Mouse (Mus musculus) hindbrain, embryonic 13.5 days (tissue): ENCODE results near the gene Ift122. TPM values are rescaled to one million over a fixed set of nuclear protein-coding genes. Genes with fewer than 3 reads are reported as not detected.
"Not testable (repeated sequence)": the region's sequence is repeated elsewhere in the genome, so short reads cannot be mapped to it uniquely, and the experiment has no call there.

ENCODE experiments used
- ATAC-seq: fragments of 200-750 bp; cut with Nextera tagmentation; 2 replicates; pipeline ENCODE4 v1.8.0; 2017; ENCODE audit warnings: moderate TSS enrichment; ENCODE audit not compliant: low FRiP score
- H3K27ac ChIP-seq: fragments of 300-500 bp; sonication (generic); 2 replicates; pipeline ENCODE4 v1.5.1; 2015; ENCODE audit warnings: inconsistent platforms, mild to moderate bottlenecking, moderate library complexity
- H3K27me3 ChIP-seq: fragments of 300-500 bp; sonication (generic); 2 replicates; pipeline ENCODE4 v1.6.1; 2015; ENCODE audit warnings: mild to moderate bottlenecking, inconsistent platforms
- H3K36me3 ChIP-seq: fragments of 300-500 bp; sonication (generic); 2 replicates; pipeline ENCODE4 v1.6.1; 2015; ENCODE audit warnings: mild to moderate bottlenecking, inconsistent platforms
- H3K4me1 ChIP-seq: fragments of 300-500 bp; sonication (generic); replicated peaks from 2 replicates; pipeline ENCODE4 v1.6.1; 2015; ENCODE audit warnings: inconsistent platforms
- H3K4me2 ChIP-seq: fragments of 300-500 bp; sonication (generic); 2 replicates; pipeline ENCODE4 v1.6.1; 2015; ENCODE audit warnings: inconsistent platforms, mild to moderate bottlenecking, moderate library complexity
- H3K4me3 ChIP-seq: fragments of 300-500 bp; sonication (generic); 2 replicates; pipeline ENCODE4 v1.5.1; 2015; ENCODE audit warnings: mild to moderate bottlenecking, inconsistent platforms
- H3K9ac ChIP-seq: fragments of 300-500 bp; sonication (generic); 2 replicates; pipeline ENCODE4 v1.6.1; 2015; ENCODE audit warnings: mild to moderate bottlenecking, inconsistent platforms
- H3K9me3 ChIP-seq: fragments of 300-500 bp; sonication (generic); 2 replicates; pipeline ENCODE4 v1.6.1; 2016; ENCODE audit warnings: inconsistent platforms
- WGBS: fragments of 180-500 bp; shearing (Covaris S2); methylation state at CpG from one replicate; pipeline ENCODE4 v1.1.7; 2015; 5-methylcytosine and 5-hydroxymethylcytosine counted together
- polyA plus RNA-seq: library from polyadenylated mRNA; unstranded; fragments of >200 nt; fragmentation: Nextera tagmentation; extraction: Ambion mirVana; gene quantifications from 2 replicates; pipeline ENCODE4 v1.2.1, GENCODE M21; 2015

Ift122 gene
- polyA plus RNA-seq, 1 experiment from 2014 or later, result 27.7 TPM

- peak overlapping the region; percentile 83 for H3K27ac ChIP-seq
- peaks cover 17% of the 10 kb centered on the region for H3K36me3 ChIP-seq
- peak overlapping the region; percentile 75 for H3K9ac ChIP-seq
- peaks cover 24% of the 10 kb centered on the region for H3K4me1 ChIP-seq
- peak overlapping the region; percentile 83 for H3K4me2 ChIP-seq
- peak overlapping the region; percentile 57 for H3K4me3 ChIP-seq
- H3K27me3 ChIP-seq, result no peaks in the 10 kb centered on the region
- H3K9me3 ChIP-seq, result no peaks in the 10 kb centered on the region
- 4% methylated on average over 20 of the region's 20 CpGs for WGBS
- ATAC-seq, result no peak
Observed at GRCm38 (mm10) chr6:115852446-115853090, 702 bp upstream of the Ift122 start.

- WGBS, result 47% methylated on average over 7 of the region's 7 CpGs
- Histone ChIP-seq H3K9ac (peak overlapping the region; percentile 68), H3K27ac (peak overlapping the region; percentile 86), H3K4me2 (peak overlapping the region; percentile 60), H3K9me3 (no peaks in the 10 kb centered on the region), H3K36me3 (peaks cover 8% of the 10 kb centered on the region; the same call in 1 of the 2 replicates), H3K4me1 (peaks cover 25% of the 10 kb centered on the region), H3K27me3 (no peaks in the 10 kb centered on the region), H3K4me3 (peak overlapping the region; percentile 57)
- no peak for ATAC-seq
Observed at GRCm38 (mm10) chr6:115853985-115854384, 715 bp downstream of the Ift122 start.

- Histone ChIP-seq H3K9ac (no peak overlapping the region), H3K9me3 (no peaks in the 10 kb centered on the region), H3K27me3 (no peaks in the 10 kb centered on the region), H3K4me1 (peaks cover 29% of the 10 kb centered on the region), H3K4me3 (no peak overlapping the region), H3K27ac (no peak overlapping the region), H3K36me3 (peaks cover 4% of the 10 kb centered on the region; the same call in 1 of the 2 replicates), H3K4me2 (no peak overlapping the region)
- ATAC-seq, result no peak
- WGBS, result 73% methylated on average over 2 of the region's 2 CpGs
Observed at GRCm38 (mm10) chr6:115854432-115854831, 1.2 kb downstream of the Ift122 start.

- WGBS, result 86% methylated on average over 3 of the region's 3 CpGs
- no peaks in the 10 kb centered on the region for H3K9me3 ChIP-seq
- H3K36me3 ChIP-seq, result no peaks in the 10 kb centered on the region
- no peak overlapping the region for H3K27ac ChIP-seq
- H3K9ac ChIP-seq, result no peak overlapping the region; the same call in 1 of the 2 replicates
- peaks cover 30% of the 10 kb centered on the region for H3K4me1 ChIP-seq
- no peaks in the 10 kb centered on the region for H3K27me3 ChIP-seq
- no peak overlapping the region for H3K4me2 ChIP-seq
- no peak overlapping the region for H3K4me3 ChIP-seq
- ATAC-seq, result no peak
Observed at GRCm38 (mm10) chr6:115855733-115856360, 2.6 kb downstream of the Ift122 start.

- H3K4me2 ChIP-seq, result no peak overlapping the region
- ATAC-seq, result no peak
- H3K4me3 ChIP-seq, result no peak overlapping the region
- no peak overlapping the region for H3K9ac ChIP-seq
- H3K36me3 ChIP-seq, result no peaks in the 10 kb centered on the region
- H3K4me1 ChIP-seq, result peaks cover 30% of the 10 kb centered on the region
- H3K27me3 ChIP-seq, result no peaks in the 10 kb centered on the region
- 89% methylated on average over 4 of the region's 4 CpGs for WGBS
- H3K9me3 ChIP-seq, result no peaks in the 10 kb centered on the region
- H3K27ac ChIP-seq, result no peak overlapping the region
Observed at GRCm38 (mm10) chr6:115856361-115856745, 3.1 kb downstream of the Ift122 start.

- no peaks in the 10 kb centered on the region for H3K9me3 ChIP-seq
- no peak overlapping the region for H3K9ac ChIP-seq
- peaks cover 11% of the 10 kb centered on the region for H3K4me1 ChIP-seq
- H3K4me3 ChIP-seq, result no peak overlapping the region
- no peak for ATAC-seq
- WGBS, result 69% methylated on average over 4 of the region's 4 CpGs
- no peak overlapping the region for H3K4me2 ChIP-seq
- peaks cover 16% of the 10 kb centered on the region; the same call in 1 of the 2 replicates for H3K36me3 ChIP-seq
- no peak overlapping the region for H3K27ac ChIP-seq
- no peaks in the 10 kb centered on the region for H3K27me3 ChIP-seq
Observed at GRCm38 (mm10) chr6:115859258-115859657, 6.0 kb downstream of the Ift122 start.

- Histone ChIP-seq H3K9ac (no peak overlapping the region), H3K9me3 (no peaks in the 10 kb centered on the region), H3K36me3 (peaks cover 17% of the 10 kb centered on the region), H3K27me3 (no peaks in the 10 kb centered on the region), H3K27ac (no peak overlapping the region), H3K4me2 (no peak overlapping the region), H3K4me1 (peaks cover 11% of the 10 kb centered on the region), H3K4me3 (no peak overlapping the region)
- no peak for ATAC-seq
- WGBS, result 84% methylated on average over 7 of the region's 7 CpGs
Observed at GRCm38 (mm10) chr6:115860027-115860556, 6.8 kb downstream of the Ift122 start.

- Histone ChIP-seq H3K27ac (no peak overlapping the region), H3K4me2 (no peak overlapping the region), H3K36me3 (peaks cover 21% of the 10 kb centered on the region), H3K9me3 (no peaks in the 10 kb centered on the region), H3K27me3 (no peaks in the 10 kb centered on the region), H3K9ac (no peak overlapping the region), H3K4me1 (peaks cover 6% of the 10 kb centered on the region; the same call in 1 of the 2 replicates), H3K4me3 (no peak overlapping the region)
- no peak for ATAC-seq
- 72% methylated on average over 7 of the region's 7 CpGs for WGBS
Observed at GRCm38 (mm10) chr6:115863340-115863841, 10.1 kb downstream of the Ift122 start.

GRCm38 (mm10) chr6:115865246-115865645, 12.0 kb downstream of the Ift122 start:
- no peak overlapping the region for H3K4me2 ChIP-seq
- no peak overlapping the region for H3K9ac ChIP-seq
- H3K9me3 ChIP-seq, result no peaks in the 10 kb centered on the region
- no peak for ATAC-seq
- H3K4me3 ChIP-seq, result no peak overlapping the region
- H3K27me3 ChIP-seq, result no peaks in the 10 kb centered on the region
- peaks cover 21% of the 10 kb centered on the region for H3K36me3 ChIP-seq
- 89% methylated on average over 4 of the region's 4 CpGs for WGBS
- H3K27ac ChIP-seq, result no peak overlapping the region
- no peaks in the 10 kb centered on the region for H3K4me1 ChIP-seq

- H3K27ac ChIP-seq, H3K4me3 ChIP-seq, H3K4me2 ChIP-seq, H3K4me1 ChIP-seq, H3K9ac ChIP-seq, ATAC-seq, H3K9me3 ChIP-seq, H3K27me3 ChIP-seq: not testable (repeated sequence)
- WGBS, result no CpG with 5 or more reads among the region's 3 CpGs
- H3K36me3 ChIP-seq, result peaks cover 21% of the 10 kb centered on the region
Observed at GRCm38 (mm10) chr6:115867157-115867556, 13.9 kb downstream of the Ift122 start.

- H3K4me1 ChIP-seq, H3K4me3 ChIP-seq, ATAC-seq, H3K4me2 ChIP-seq, H3K27me3 ChIP-seq, H3K9ac ChIP-seq, H3K27ac ChIP-seq, H3K9me3 ChIP-seq: not testable (repeated sequence)
- peaks cover 11% of the 10 kb centered on the region for H3K36me3 ChIP-seq
- WGBS, result no CpG with 5 or more reads among the region's 3 CpGs
Observed at GRCm38 (mm10) chr6:115871318-115871717, 18.0 kb downstream of the Ift122 start.

GRCm38 (mm10) chr6:115877239-115877638, 24.0 kb downstream of the Ift122 start:
- no peaks in the 10 kb centered on the region for H3K9me3 ChIP-seq
- H3K4me3 ChIP-seq, result no peak overlapping the region
- no peaks in the 10 kb centered on the region for H3K4me1 ChIP-seq
- no peaks in the 10 kb centered on the region for H3K27me3 ChIP-seq
- H3K36me3 ChIP-seq, result peaks cover 58% of the 10 kb centered on the region
- whole genome bisulfite sequencing, result 91% methylated on average over 2 of the region's 2 CpGs
- no peak overlapping the region for H3K27ac ChIP-seq
- no peak for ATAC-seq
- H3K9ac ChIP-seq, result no peak overlapping the region
- H3K4me2 ChIP-seq, result no peak overlapping the region
